Comparison of ENCODE assay signal across 19 mouse cellular contexts in genomic region chr16:35787163-35787562, GRCm38 (mm10). TPM values are rescaled to one million over a fixed set of nuclear protein-coding genes. Genes with fewer than 3 reads are reported as not detected.
A peak's percentile ranks its signal among the peaks of the same experiment; 100 is the strongest.
DNase-seq lines count a peak whose midpoint lies in the region; ATAC-seq and TF ChIP-seq lines count a peak whose summit lies in the region.
"Had no signal": no experiment of that assay in that cellular context is flagged by ENCODE, and none has a peak within 500 bp of the region (broad histone marks: within the 10 kb centered on the region; RNA-seq: fewer than 3 reads in every experiment).

No protein-coding gene starts in this region.

- no peak overlapping the region for H3K4me2 ChIP-seq in forebrain, embryonic 12.5 days
- H3K4me2 ChIP-seq in forebrain, postnatal 0 days (ENCODE audit: low read depth) = no peak overlapping the region
- no peak overlapping the region for H3K4me2 ChIP-seq in hindbrain, embryonic 13.5 days
- no peak overlapping the region for H3K4me2 ChIP-seq in hindbrain, postnatal 0 days (ENCODE audit: low read depth, low read length)
- no peak overlapping the region for H3K4me2 ChIP-seq in intestine, embryonic 16.5 days (ENCODE audit: low read depth, low read length)
- H3K4me2 ChIP-seq in midbrain, embryonic 16.5 days (ENCODE audit: low read length) = no peak overlapping the region
- H3K4me2 ChIP-seq: embryonic facial prominence, embryonic 15.5 days; heart, embryonic 12.5 days had no signal

- intact Hi-C loops in gastrocnemius, adult 2 months (cut with DNase I) = no loop called here
- intact Hi-C loops in left cerebral cortex, postnatal 14 days (cut with DNase I) = no loop called here

- no peak overlapping the region for H3K4me3 ChIP-seq in forebrain, embryonic 12.5 days (replicated peaks)
- no peak overlapping the region for H3K4me3 ChIP-seq in forebrain, postnatal 0 days (ENCODE audit: low read depth, low read length)
- H3K4me3 ChIP-seq in hindbrain, embryonic 13.5 days = no peak overlapping the region
- H3K4me3 ChIP-seq in hindbrain, postnatal 0 days (ENCODE audit: low read length) = no peak overlapping the region
- H3K4me3 ChIP-seq in intestine, embryonic 16.5 days (ENCODE audit: low read length) = no peak overlapping the region
- H3K4me3 ChIP-seq in midbrain, embryonic 16.5 days (ENCODE audit: low read depth, low read length) = no peak overlapping the region
- H3K4me3 ChIP-seq in gastrocnemius, adult 2 months = no peak overlapping the region
- H3K4me3 ChIP-seq: embryonic facial prominence, embryonic 15.5 days; heart, embryonic 12.5 days had no signal

- H3K9me3 ChIP-seq in forebrain, embryonic 12.5 days = no peaks in the 10 kb centered on the region
- no peaks in the 10 kb centered on the region for H3K9me3 ChIP-seq in forebrain, postnatal 0 days (ENCODE audit: low read length)
- no peaks in the 10 kb centered on the region for H3K9me3 ChIP-seq in hindbrain, embryonic 13.5 days
- no peaks in the 10 kb centered on the region for H3K9me3 ChIP-seq in hindbrain, postnatal 0 days (ENCODE audit: low read length)
- H3K9me3 ChIP-seq in intestine, embryonic 16.5 days (ENCODE audit: control insufficient read depth, low read length) = no peaks in the 10 kb centered on the region
- H3K9me3 ChIP-seq in midbrain, embryonic 16.5 days (replicated peaks; ENCODE audit: control insufficient read depth, low read length, poor library complexity, severe bottlenecking) = no peaks in the 10 kb centered on the region
- H3K9me3 ChIP-seq: embryonic facial prominence, embryonic 15.5 days; heart, embryonic 12.5 days had no signal

- H3K9ac ChIP-seq in forebrain, embryonic 12.5 days = no peak overlapping the region
- no peak overlapping the region for H3K9ac ChIP-seq in forebrain, postnatal 0 days
- H3K9ac ChIP-seq in hindbrain, embryonic 13.5 days = no peak overlapping the region
- no peak overlapping the region for H3K9ac ChIP-seq in hindbrain, postnatal 0 days (replicated peaks; ENCODE audit: low read length)
- no peak overlapping the region for H3K9ac ChIP-seq in intestine, embryonic 16.5 days (ENCODE audit: low read depth, low read length)
- no peak overlapping the region for H3K9ac ChIP-seq in midbrain, embryonic 16.5 days (ENCODE audit: low read depth, low read length)
- H3K9ac ChIP-seq: embryonic facial prominence, embryonic 15.5 days; heart, embryonic 12.5 days had no signal

- H3K36me3 ChIP-seq in forebrain, embryonic 12.5 days (replicated peaks) = peaks cover 6% of the 10 kb centered on the region
- H3K36me3 ChIP-seq in forebrain, postnatal 0 days (ENCODE audit: insufficient read depth) = peaks cover 14% of the 10 kb centered on the region
- H3K36me3 ChIP-seq in hindbrain, embryonic 13.5 days = peaks cover 14% of the 10 kb centered on the region; the same call in 1 of the 2 replicates
- no peaks in the 10 kb centered on the region; the same call in 1 of the 2 replicates for H3K36me3 ChIP-seq in hindbrain, postnatal 0 days (ENCODE audit: insufficient read depth, low read length)
- H3K36me3 ChIP-seq in intestine, embryonic 16.5 days (ENCODE audit: control insufficient read depth, insufficient read depth, low read length) = no peaks in the 10 kb centered on the region
- H3K36me3 ChIP-seq in midbrain, embryonic 16.5 days (ENCODE audit: control insufficient read depth, insufficient read depth, low read length) = no peaks in the 10 kb centered on the region

- 87% methylated on average over 6 of the region's 6 CpGs for WGBS in forebrain, embryonic 12.5 days
- WGBS in forebrain, postnatal 0 days = 78% methylated on average over 6 of the region's 6 CpGs
- 62% methylated on average over 6 of the region's 6 CpGs for WGBS in hindbrain, embryonic 13.5 days
- 83% methylated on average over 6 of the region's 6 CpGs for WGBS in hindbrain, postnatal 0 days
- 75% methylated on average over 6 of the region's 6 CpGs for WGBS in intestine, embryonic 16.5 days
- WGBS in midbrain, embryonic 16.5 days = 78% methylated on average over 6 of the region's 6 CpGs

- no peaks in the 10 kb centered on the region for H3K27me3 ChIP-seq in forebrain, embryonic 12.5 days
- H3K27me3 ChIP-seq in forebrain, postnatal 0 days (ENCODE audit: insufficient read depth, low read length) = no peaks in the 10 kb centered on the region
- no peaks in the 10 kb centered on the region for H3K27me3 ChIP-seq in hindbrain, embryonic 13.5 days
- H3K27me3 ChIP-seq in hindbrain, postnatal 0 days (ENCODE audit: insufficient read depth, low read length) = no peaks in the 10 kb centered on the region
- no peaks in the 10 kb centered on the region for H3K27me3 ChIP-seq in intestine, embryonic 16.5 days (replicated peaks; ENCODE audit: control insufficient read depth, insufficient read depth, low read length)
- H3K27me3 ChIP-seq in midbrain, embryonic 16.5 days (ENCODE audit: control insufficient read depth, insufficient read depth, low read depth, low read length) = no peaks in the 10 kb centered on the region
- H3K27me3 ChIP-seq: embryonic facial prominence, embryonic 15.5 days; heart, embryonic 12.5 days had no signal

- TF ChIP-seq CTCF in forebrain, postnatal 0 days (IDR thresholded peaks at IDR 0.05; ENCODE audit: low read depth) = no peak
- TF ChIP-seq CTCF in hindbrain, postnatal 0 days (IDR thresholded peaks at IDR 0.05; ENCODE audit: low read depth) = no peak
- no peak for TF ChIP-seq CTCF in gastrocnemius, adult 2 months (IDR thresholded peaks at IDR 0.05)

- DNase-seq in forebrain, postnatal 0 days = no peak
- DNase-seq in hindbrain, postnatal 0 days (ENCODE audit: low spot score) = no peak
- DNase-seq in gastrocnemius, adult 2 months = no peak
- DNase-seq in left cerebral cortex, postnatal 14 days (ENCODE audit: low spot score in 2 of 2) = no peak
- DNase-seq: adrenal gland, postnatal 25 days; cerebellum, adult 9-11 months; heart, postnatal 10 days; kidney, adult 8-10 months; kidney, postnatal 10 days; lung, postnatal 4 days; right cerebral cortex, adult 18-20 months; thymus, adult 18-20 months; thymus, postnatal 36 days had no signal

- H3K4me1 ChIP-seq in forebrain, embryonic 12.5 days = peaks cover 11% of the 10 kb centered on the region
- no peaks in the 10 kb centered on the region for H3K4me1 ChIP-seq in forebrain, postnatal 0 days (ENCODE audit: insufficient read depth)
- H3K4me1 ChIP-seq in hindbrain, embryonic 13.5 days (replicated peaks) = peaks cover 11% of the 10 kb centered on the region
- H3K4me1 ChIP-seq in hindbrain, postnatal 0 days (ENCODE audit: insufficient read depth, low read length) = no peaks in the 10 kb centered on the region
- H3K4me1 ChIP-seq in intestine, embryonic 16.5 days (ENCODE audit: control insufficient read depth, insufficient read depth, low read length) = no peaks in the 10 kb centered on the region
- no peaks in the 10 kb centered on the region for H3K4me1 ChIP-seq in midbrain, embryonic 16.5 days (ENCODE audit: control insufficient read depth, insufficient read depth, low read length)
- H3K4me1 ChIP-seq: embryonic facial prominence, embryonic 15.5 days had no signal

- ATAC-seq in forebrain, embryonic 12.5 days (ENCODE audit: low FRiP score) = 0 out of 2 replicates have a peak, but pooled peaks have one; percentile 33
- no peak for ATAC-seq in forebrain, postnatal 0 days
- ATAC-seq in hindbrain, embryonic 13.5 days (ENCODE audit: low FRiP score) = peak; percentile 71
- ATAC-seq in hindbrain, postnatal 0 days = no peak
- peak; percentile 32; the same call in 1 of the 2 replicates for ATAC-seq in intestine, embryonic 16.5 days
- 0 out of 2 replicates have a peak, but pooled peaks have one; percentile 56 for ATAC-seq in midbrain, embryonic 16.5 days

- no peak overlapping the region for H3K27ac ChIP-seq in forebrain, embryonic 12.5 days
- H3K27ac ChIP-seq in forebrain, postnatal 0 days (ENCODE audit: low read depth, low read length) = no peak overlapping the region
- no peak overlapping the region; the same call in 1 of the 2 replicates for H3K27ac ChIP-seq in hindbrain, embryonic 13.5 days
- H3K27ac ChIP-seq in hindbrain, postnatal 0 days = no peak overlapping the region
- no peak overlapping the region for H3K27ac ChIP-seq in intestine, embryonic 16.5 days (ENCODE audit: low read length)
- H3K27ac ChIP-seq in midbrain, embryonic 16.5 days (ENCODE audit: low read length) = no peak overlapping the region
- H3K27ac ChIP-seq in gastrocnemius, adult 2 months = no peak overlapping the region
- H3K27ac ChIP-seq: embryonic facial prominence, embryonic 15.5 days had no signal

RNA-seq across cellular contexts. Expression of gene Hspbap1, which starts 17.0 kb away (rescaled TPM):
- 20.2 and 22.2 TPM in 2 replicates for polyA plus RNA-seq in forebrain, embryonic 12.5 days (2016; fragmentation: Nextera tagmentation; extraction: Ambion mirVana)
- 7.2 and 8.2 TPM in 2 replicates for total RNA-seq in forebrain, postnatal 0 days (2014; rRNA removed)
- polyA plus RNA-seq in forebrain, postnatal 0 days (2015; fragmentation: Nextera tagmentation; extraction: Ambion mirVana) = 5.1 and 6.8 TPM in 2 replicates
- polyA plus RNA-seq in hindbrain, embryonic 13.5 days (2015; fragmentation: Nextera tagmentation; extraction: Ambion mirVana) = 18.6 and 18.8 TPM in 2 replicates
- total RNA-seq in hindbrain, postnatal 0 days (2014; rRNA removed) = 5.0 and 7.9 TPM in 2 replicates
- polyA plus RNA-seq in hindbrain, postnatal 0 days (2015; fragmentation: Nextera tagmentation; extraction: Ambion mirVana) = 4.4 and 5.8 TPM in 2 replicates
- 14.6 and 15.9 TPM in 2 replicates for polyA plus RNA-seq in intestine, embryonic 16.5 days (2015; fragmentation: Nextera tagmentation; extraction: Ambion mirVana)
- 16.1 TPM in 2 replicates for polyA plus RNA-seq in midbrain, embryonic 16.5 days (2015; fragmentation: Nextera tagmentation; extraction: Ambion mirVana)
- 1 to 10 TPM; 3.1 to 3.3 TPM for total RNA-seq in gastrocnemius, adult 2 months (2021)
- 1 to 10 TPM; 5.1 to 6.0 TPM for total RNA-seq in left cerebral cortex, postnatal 14 days (2021)

RNA-seq across cellular contexts. Expression of gene Dirc2, which starts 18.0 kb away (rescaled TPM):
- 22.7 and 23.3 TPM in 2 replicates for polyA plus RNA-seq in forebrain, embryonic 12.5 days (2016; fragmentation: Nextera tagmentation; extraction: Ambion mirVana)
- total RNA-seq in forebrain, postnatal 0 days (2014; rRNA removed) = 80.9 and 90.9 TPM in 2 replicates
- polyA plus RNA-seq in forebrain, postnatal 0 days (2015; fragmentation: Nextera tagmentation; extraction: Ambion mirVana) = 41.6 and 50.1 TPM in 2 replicates
- polyA plus RNA-seq in hindbrain, embryonic 13.5 days (2015; fragmentation: Nextera tagmentation; extraction: Ambion mirVana) = 27.1 and 30.8 TPM in 2 replicates
- total RNA-seq in hindbrain, postnatal 0 days (2014; rRNA removed) = 70.8 and 80.8 TPM in 2 replicates
- polyA plus RNA-seq in hindbrain, postnatal 0 days (2015; fragmentation: Nextera tagmentation; extraction: Ambion mirVana) = 34.1 and 35.5 TPM in 2 replicates
- polyA plus RNA-seq in intestine, embryonic 16.5 days (2015; fragmentation: Nextera tagmentation; extraction: Ambion mirVana) = 7.8 and 11.8 TPM in 2 replicates
- polyA plus RNA-seq in midbrain, embryonic 16.5 days (2015; fragmentation: Nextera tagmentation; extraction: Ambion mirVana) = 30.7 and 32.0 TPM in 2 replicates
- total RNA-seq in gastrocnemius, adult 2 months (2021) = 10 to 100 TPM; 53.7 to 70.8 TPM
- 10 to 100 TPM; 78.9 to 81.1 TPM for total RNA-seq in left cerebral cortex, postnatal 14 days (2021)

Comparison
In these comparisons a context has a peak if more than half of its experiments do, and no peak if none do; other contexts are left out.
1. ATAC-seq: peak in forebrain, embryonic 12.5 days (single experiment), hindbrain, embryonic 13.5 days (single experiment), intestine, embryonic 16.5 days (single experiment) and midbrain, embryonic 16.5 days (single experiment); none in forebrain, postnatal 0 days (single experiment) and hindbrain, postnatal 0 days (single experiment).